Mouse (Mus musculus): ENCODE results near the gene Atp6v0a4. TPM values are rescaled to one million over a fixed set of nuclear protein-coding genes. Genes with fewer than 3 reads are reported as not detected.

Gene Atp6v0a4
- total RNA-seq, 2 experiments from 2014 or later = 1.5 to 2.0 TPM

DNA sequence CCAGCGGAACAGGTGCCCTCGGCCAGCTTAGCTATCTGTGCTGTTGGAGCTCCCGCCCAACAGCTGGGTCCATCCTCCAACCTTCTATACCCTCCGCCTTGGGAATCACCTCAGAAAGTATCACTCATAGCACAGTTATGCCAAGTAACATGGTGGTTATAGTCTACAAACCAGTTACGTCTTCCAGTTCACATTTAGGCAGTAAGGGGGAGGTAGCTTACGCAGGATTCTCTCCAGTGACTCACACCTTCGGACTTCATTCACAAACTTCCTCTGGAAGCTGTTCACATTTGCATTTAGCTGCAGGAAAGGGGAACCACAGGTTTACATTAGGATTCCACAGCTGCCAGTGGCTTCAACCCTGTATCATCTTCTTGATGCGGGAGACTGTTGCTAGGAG, 31.8 kb downstream of the Atp6v0a4 start:
- intact Hi-C loops (cut with DNase I; ENCODE audit: low total_unique reads) = no loop called here

DNA sequence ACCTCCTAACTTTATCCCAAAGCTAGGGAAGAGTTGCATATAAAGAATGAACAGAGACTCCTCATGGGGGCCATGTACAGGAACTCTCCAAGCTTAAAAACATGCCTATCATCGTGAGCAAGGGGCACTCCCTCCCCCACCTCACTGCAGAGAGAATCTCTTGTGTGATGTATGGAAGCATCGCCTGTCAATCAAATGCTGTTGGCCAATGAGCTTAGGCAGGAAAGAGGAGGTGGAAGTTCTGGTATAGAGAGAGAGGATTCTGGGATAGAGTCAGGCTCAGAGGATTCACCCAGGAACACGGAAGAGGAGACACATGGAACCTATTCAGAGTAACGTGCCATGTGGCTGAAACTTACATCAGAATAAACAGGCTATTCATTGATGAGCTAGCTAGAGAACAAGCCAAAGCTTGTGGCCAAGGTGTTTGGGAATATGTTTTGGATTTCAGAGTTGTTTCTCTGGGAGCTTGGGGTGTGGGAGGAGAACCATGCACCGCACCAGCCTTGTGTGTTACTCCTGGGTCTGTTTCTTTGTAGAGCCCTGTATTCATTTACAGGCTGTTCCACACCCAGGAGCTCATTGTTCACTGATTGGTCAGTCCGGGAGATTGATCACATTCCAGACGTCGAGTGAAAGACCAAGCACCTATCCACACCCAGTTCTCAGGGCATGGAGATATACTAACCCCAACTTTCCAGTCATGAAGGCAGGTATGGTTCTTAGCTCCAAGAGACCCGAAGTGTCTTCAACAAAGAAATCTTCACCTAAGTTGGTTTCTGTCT, 37.0 kb downstream of the Atp6v0a4 start:
- DNase-seq = no peak
- intact Hi-C loops (cut with DNase I; ENCODE audit: low total_unique reads) = no loop called here

More for the DNA sequence above, 31.8 kb downstream of the Atp6v0a4 start:
- DNase-seq = no peak

DNA sequence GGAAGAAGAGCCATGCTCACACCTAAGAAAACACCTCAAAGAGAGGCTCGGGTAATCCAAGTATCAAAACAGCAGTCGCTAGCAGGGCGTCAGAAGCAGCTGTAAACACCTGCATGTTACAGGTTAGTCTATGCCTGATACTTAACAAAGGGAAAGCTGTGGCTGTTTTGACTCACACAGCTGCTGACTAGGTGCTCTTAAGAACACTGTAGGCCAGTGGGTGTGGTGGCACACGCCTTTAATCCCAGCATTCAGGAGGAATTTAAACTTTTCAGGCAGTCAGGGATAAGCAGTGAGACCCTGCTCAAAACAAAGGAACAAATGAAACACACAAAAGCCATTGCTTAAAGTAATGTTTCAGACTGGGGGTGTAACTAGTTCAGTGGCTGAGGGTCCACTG, 41.2 kb downstream of the Atp6v0a4 start:
- intact Hi-C loops (cut with DNase I; ENCODE audit: low total_unique reads) = no loop called here
- DNase-seq = no peak

DNA sequence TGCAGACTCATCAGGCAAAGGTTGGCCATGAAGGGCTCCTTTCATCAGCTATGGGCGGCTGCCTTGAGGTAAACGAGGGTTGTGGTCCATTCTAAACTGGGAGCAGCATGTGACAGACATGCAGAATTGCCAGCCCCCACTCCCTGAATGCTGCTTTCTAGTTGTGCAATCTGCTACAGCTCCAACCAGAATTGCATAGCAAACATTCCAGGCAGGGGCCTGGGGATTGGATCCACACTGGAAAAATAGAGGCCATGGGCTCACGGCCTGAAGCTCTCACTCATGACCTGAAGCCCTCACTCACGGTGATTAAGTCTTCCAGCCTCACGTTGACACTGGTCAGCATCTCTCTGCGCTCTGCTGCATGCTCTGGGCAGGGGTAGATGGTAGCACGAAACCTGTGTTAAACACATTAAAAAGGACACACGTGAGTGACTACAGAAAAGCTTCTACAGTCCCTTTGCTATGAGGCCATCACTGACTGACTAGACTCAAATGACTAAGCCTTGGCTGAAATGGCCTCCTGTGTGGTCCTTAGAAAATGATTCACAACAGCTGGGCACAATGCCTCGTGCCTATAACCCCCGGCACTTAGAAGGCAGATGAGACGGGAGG, 42.6 kb downstream of the Atp6v0a4 start:
- intact Hi-C loops (cut with DNase I; ENCODE audit: low total_unique reads) = no loop called here
- DNase-seq = peak; percentile 12

DNA sequence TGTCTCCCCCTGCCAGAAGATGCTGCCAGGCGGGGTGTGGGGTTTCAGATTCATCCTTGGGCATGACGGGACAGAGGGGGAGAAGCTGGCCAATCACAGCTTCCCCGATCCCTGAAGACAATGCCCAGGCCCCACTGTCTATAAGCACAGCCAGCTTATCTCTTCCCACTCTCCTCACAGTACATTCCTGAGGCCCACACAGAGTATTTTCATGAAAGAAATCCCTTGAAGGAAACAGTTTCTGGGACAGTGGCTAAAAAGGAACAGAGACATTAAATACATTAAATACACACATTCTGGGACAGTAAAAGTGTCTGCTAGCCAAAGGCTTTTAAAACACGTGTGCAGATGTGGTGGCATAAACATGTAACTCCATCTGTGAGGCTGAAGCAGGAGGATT, 44.0 kb downstream of the Atp6v0a4 start:
- DNase-seq = peak; percentile 30
- intact Hi-C loops (cut with DNase I; ENCODE audit: low total_unique reads) = no loop called here

- intact Hi-C loops (cut with DNase I; ENCODE audit: low total_unique reads) = no loop called here
- DNase-seq = no peak
These were observed 50.8 kb downstream of the Atp6v0a4 start for GRCm38 (mm10) chr6:38073592-38073991.

DNA sequence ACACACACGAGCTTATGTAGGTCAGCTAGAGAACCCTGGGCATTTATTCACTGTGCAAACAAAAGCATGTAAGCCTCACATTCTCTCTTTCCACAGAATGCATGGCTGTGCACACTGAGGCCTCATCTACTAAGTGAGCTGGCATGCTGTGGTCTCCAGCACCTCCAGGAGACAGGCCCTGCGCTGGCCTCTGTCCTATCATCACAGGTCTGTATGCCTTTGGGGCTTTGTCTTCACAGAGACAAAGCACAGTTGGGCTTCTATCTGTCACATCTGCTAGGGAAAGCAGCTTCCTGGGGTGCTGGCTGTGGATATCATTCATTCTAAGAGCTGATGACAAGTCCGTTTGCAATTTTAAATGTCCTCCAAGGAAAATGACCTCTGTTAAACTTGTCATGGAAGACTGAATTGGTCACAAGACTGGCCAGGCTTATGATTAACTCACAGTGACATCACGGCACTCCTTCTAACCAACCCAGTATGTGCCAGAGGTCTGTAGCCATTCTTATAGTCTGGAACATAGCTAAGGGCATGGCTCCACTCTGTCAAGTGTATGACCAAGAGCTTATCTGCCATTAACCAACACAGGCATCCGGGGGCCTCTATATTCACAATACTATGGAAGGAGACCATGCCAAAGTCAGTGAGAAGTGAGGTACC, 52.1 kb downstream of the Atp6v0a4 start:
- DNase-seq = no peak
- intact Hi-C loops (cut with DNase I; ENCODE audit: low total_unique reads) = no loop called here

DNA sequence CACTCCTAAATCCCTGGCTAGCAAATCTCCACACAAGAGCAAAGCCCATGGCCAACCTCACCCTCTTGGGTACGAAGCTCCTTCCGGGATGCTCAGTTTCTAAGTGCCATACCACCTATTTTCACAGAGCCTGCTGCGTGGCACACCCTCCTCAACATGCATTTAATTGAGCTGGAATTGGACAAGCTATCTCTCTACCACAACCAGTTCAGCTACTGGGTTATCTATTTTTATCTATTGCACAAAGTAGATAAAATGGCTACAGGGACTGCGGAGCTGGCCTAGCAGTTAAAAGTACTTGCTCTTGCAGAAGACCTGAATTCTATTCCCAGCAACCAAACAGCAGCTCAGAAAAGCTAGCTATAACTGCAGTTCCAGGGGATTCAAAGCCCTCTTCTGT, 53.1 kb downstream of the Atp6v0a4 start:
- no peak for DNase-seq
- intact Hi-C loops (cut with DNase I; ENCODE audit: low total_unique reads) = no loop called here

DNA sequence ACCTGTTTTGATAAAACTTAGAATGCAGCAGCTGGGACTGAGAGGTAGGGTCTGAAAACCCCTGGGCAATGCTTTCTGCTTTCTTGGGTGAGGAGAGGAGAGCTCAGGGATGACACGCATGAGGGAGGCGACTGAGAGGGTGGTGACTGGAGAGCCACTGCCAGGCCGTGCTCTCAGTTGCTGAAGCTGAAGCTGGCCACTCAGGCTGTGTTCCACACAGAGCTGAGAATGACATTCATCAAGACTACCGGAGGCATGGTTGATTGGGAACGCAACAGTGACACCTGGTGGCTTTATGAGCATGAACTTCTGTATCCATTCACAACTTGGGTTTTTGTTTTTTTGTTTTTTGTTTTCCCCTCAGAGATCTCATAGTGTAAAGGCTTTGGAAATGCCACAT, 58.2 kb downstream of the Atp6v0a4 start:
- DNase-seq = peak; percentile 41
- intact Hi-C loops (cut with DNase I; ENCODE audit: low total_unique reads) = loop anchor here (5.0 to 10.0 kb wide), 2 partner anchors 479 to 601 kb away; no protein-coding TSS in a partner anchor

- no peak for DNase-seq
- intact Hi-C loops (cut with DNase I; ENCODE audit: low total_unique reads) = loop anchor here (5.0 to 10.0 kb wide), 2 partner anchors 478 to 601 kb away; no protein-coding TSS in a partner anchor
These were observed 58.8 kb downstream of the Atp6v0a4 start for GRCm38 (mm10) chr6:38065501-38066122.

DNA sequence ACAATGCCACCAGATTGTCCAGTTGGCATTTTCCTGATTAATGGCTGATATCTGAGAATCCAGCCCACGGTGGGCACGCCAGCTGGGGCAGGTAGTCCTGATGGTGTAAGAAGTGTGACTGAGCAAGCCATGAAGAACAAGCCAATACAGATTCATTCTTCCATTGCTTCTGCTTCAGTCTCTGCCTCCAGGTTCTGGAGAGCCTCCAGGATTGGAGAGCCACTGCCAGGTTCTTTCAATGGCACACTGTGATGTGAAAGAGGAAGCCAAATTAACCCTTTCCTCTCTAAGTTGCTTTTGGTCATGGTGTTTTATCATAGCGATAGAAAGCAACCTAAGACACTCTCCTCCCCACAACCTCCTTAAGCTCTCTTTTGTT, 59.3 kb downstream of the Atp6v0a4 start:
- intact Hi-C loops (cut with DNase I; ENCODE audit: low total_unique reads) = loop anchor here (5.0 to 10.0 kb wide), 2 partner anchors 478 to 600 kb away; no protein-coding TSS in a partner anchor
- no peak for DNase-seq

GRCm38 (mm10) chr6:38064621-38065020, 59.8 kb downstream of the Atp6v0a4 start:
- DNase-seq = no peak
- intact Hi-C loops (cut with DNase I; ENCODE audit: low total_unique reads) = loop anchor here (5.0 to 10.0 kb wide), 2 partner anchors 477 to 600 kb away; no protein-coding TSS in a partner anchor

DNA sequence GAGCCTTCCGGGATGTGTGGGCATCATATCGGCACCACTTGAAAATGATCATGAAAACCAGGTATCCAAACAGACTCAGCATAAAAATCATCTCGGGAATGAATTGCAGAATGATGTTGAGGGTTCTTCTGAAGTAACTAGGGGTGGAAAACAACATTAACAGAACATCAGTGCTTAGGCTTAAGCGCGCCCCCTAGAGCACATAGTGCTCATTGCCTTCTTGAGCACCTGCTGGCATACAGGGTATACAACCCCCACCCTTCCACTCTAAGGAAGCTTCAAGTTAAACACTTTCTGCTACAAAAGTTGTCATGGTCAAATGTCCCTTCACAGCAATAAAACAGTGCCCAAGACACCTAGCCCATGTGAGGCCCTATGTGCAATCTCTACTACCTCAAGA, 65.6 kb downstream of the Atp6v0a4 start:
- no peak for DNase-seq
- intact Hi-C loops (cut with DNase I; ENCODE audit: low total_unique reads) = no loop called here

DNA sequence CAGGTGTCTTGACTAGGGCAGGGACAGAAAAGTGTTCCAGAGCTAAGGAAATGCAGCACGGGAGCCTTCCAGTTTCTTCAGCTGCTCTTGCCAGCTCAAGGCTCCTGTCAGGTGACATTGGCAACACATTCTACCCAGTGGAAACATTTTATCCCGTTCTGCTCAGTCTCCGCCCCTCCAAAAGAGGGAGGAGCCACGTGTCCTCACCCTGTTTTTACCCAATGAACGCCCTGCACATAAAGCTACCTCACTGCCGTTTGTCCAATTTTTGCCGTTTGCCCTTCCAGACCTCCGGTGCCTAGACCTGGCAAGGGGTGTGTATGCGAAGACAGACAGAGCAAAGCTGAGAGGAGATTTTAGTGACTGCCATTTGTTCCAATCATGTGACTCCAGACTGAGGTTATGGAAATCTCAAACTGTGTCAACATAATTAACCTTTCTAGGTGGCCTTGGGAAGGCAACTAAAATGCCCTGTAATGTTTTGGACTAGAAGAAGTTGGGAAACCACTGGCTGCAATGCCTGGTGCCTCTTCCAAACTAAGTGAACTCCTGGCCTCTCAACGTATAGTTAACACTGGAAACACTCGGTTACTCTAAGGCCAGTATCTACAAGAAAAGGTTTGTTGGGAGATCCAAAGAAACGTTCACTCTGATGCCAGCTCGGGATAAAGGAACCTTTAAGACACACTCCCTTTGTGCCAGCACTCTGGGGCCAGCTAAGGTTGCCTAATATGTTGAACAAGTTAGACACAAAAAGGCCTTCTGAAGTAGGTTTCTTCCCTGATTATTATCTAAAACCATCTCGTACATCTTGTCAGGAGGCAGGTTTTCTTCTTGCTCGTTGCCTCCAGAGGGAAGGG, 68.7 kb downstream of the Atp6v0a4 start:
- no peak for DNase-seq
- intact Hi-C loops (cut with DNase I; ENCODE audit: low total_unique reads) = no loop called here

- no peak for DNase-seq
- intact Hi-C loops (cut with DNase I; ENCODE audit: low total_unique reads) = no loop called here
These were observed 74.8 kb downstream of the Atp6v0a4 start for GRCm38 (mm10) chr6:38049601-38050000.

DNA sequence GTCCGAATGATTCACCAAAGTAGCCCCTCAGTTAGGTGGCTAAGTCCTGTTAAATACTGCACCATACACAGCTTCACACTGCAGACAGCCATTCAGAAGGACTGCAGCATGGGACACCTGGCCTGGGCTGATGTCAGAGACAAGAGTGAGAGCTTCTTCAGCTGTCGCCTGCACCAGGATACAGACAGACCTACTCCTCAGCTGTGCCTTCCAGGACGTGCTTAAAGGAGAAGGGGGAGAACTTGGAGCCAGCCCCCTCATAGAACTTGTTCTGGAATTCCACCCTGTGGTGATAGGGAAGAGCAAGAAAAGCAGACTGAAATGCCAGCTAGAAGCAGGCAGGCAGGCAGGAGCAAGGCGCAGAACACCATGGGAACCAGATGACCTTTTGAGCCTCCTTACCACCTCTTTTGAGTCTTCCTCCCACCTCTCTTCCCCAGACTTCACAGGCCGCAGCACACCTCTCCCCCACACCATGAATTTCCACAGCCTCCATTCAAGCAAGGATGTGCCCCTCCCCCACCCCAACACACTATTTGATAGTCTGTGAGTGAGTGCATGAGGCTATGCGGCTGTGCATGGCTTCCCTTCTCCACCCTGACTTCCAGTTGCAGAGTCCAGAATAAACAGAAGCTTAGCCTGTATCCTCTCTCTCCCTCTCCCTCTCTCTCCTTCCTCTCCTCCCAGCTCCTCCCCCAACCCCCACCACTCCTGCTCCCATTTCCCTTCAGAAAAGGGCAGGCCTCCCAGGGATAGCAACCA, 75.4 kb downstream of the Atp6v0a4 start:
- no peak for DNase-seq
- intact Hi-C loops (cut with DNase I; ENCODE audit: low total_unique reads) = no loop called here

- DNase-seq = no peak
- intact Hi-C loops (cut with DNase I; ENCODE audit: low total_unique reads) = no loop called here
These were observed 76.4 kb downstream of the Atp6v0a4 start for GRCm38 (mm10) chr6:38048003-38048402.

DNA sequence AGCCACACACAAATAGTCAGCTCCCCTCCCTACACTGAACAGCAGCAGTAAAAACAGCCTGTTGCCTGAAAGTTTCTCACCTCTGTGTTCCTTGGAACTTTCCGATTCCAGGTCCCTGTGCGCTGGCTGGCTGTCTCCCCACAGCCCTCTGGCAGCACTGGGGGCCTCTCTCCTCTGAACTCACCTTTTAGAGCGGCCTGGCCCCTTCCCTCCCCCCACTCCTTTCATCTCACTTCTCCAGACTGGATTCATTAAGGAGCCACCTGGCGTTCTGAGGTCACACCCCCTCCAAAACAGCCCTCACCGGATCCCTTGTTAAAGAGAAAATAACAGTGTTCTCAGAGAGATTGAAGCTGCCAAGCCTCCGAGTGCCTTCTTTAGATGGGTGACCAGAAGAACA, 77.5 kb downstream of the Atp6v0a4 start, which contains the start of gene Svopl:
TSS of gene Svopl (minus strand) at position 159 of the 400 bp plus-strand sequence.
- no peak for DNase-seq
- intact Hi-C loops (cut with DNase I; ENCODE audit: low total_unique reads) = no loop called here

Data from gastrocnemius, postnatal 14 days (tissue).